ENCODE assay signal across 13 mouse cellular contexts in genomic region chr11:109717448-109717847, GRCm38 (mm10). TPM values are rescaled to one million over a fixed set of nuclear protein-coding genes. Genes with fewer than 3 reads are reported as not detected.
DNase-seq lines count a peak whose midpoint lies in the region; ATAC-seq lines count a peak whose summit lies in the region.
"Had no signal": no experiment of that assay in that cellular context is flagged by ENCODE, and none has a peak within 500 bp of the region (broad histone marks: within the 10 kb centered on the region; RNA-seq: fewer than 3 reads in every experiment).

No protein-coding gene starts in this region.

- H3K36me3 ChIP-seq in limb, embryonic 15.5 days, result no peaks in the 10 kb centered on the region
- no peaks in the 10 kb centered on the region for H3K36me3 ChIP-seq in limb, embryonic 10.5 days
- H3K36me3 ChIP-seq: G1E; midbrain, embryonic 10.5 days had no signal

- H3K4me1 ChIP-seq in limb, embryonic 15.5 days, result peaks cover 55% of the 10 kb centered on the region
- peaks cover 79% of the 10 kb centered on the region for H3K4me1 ChIP-seq in limb, embryonic 10.5 days

- no peak for ATAC-seq in limb, embryonic 15.5 days (ENCODE audit: insufficient number of reproducible peaks, low FRiP score, low TSS enrichment, low read depth)

- H3K9me3 ChIP-seq in limb, embryonic 15.5 days, result no peaks in the 10 kb centered on the region
- no peaks in the 10 kb centered on the region for H3K9me3 ChIP-seq in limb, embryonic 10.5 days (replicated peaks)
- H3K9me3 ChIP-seq: midbrain, embryonic 10.5 days had no signal

- peaks cover 23% of the 10 kb centered on the region for H3K27me3 ChIP-seq in limb, embryonic 15.5 days
- peaks cover 31% of the 10 kb centered on the region for H3K27me3 ChIP-seq in limb, embryonic 10.5 days (ENCODE audit: low read depth, poor library complexity, severe bottlenecking)

- DNase-seq in frontal cortex, postnatal 36 days (ENCODE audit: low spot score in 2 of 2), result peak; percentile 56 to 81
- DNase-seq in frontal cortex, postnatal 25 days (ENCODE audit: low spot score in 2 of 2), result no peak
- no peak for DNase-seq in limb, embryonic 10.5 days (ENCODE audit: low spot score)
- peak; percentile 54 to 69 for DNase-seq in left cerebral cortex, adult 18-20 months (ENCODE audit: low spot score in 2 of 2)
- peak; percentile 60 for DNase-seq in right cerebral cortex, postnatal 25 days
- no peak for DNase-seq in testis, postnatal 14 days (ENCODE audit: low spot score)
- DNase-seq: adrenal gland, postnatal 36 days; gastrocnemius, postnatal 25 days; lung, adult 18-20 months had no signal

- H3K4me2 ChIP-seq in limb, embryonic 15.5 days, result 0 out of 2 replicates have a peak overlapping the region, but pooled peaks have one; percentile 7

- no peak overlapping the region for H3K4me3 ChIP-seq in limb, embryonic 15.5 days
- no peak overlapping the region for H3K4me3 ChIP-seq in limb, embryonic 10.5 days
- H3K4me3 ChIP-seq: erythroblast, embryonic 14.5 days; midbrain, embryonic 10.5 days had no signal

- 0 out of 2 replicates have a peak overlapping the region, but pooled peaks have one; percentile 33 for H3K27ac ChIP-seq in limb, embryonic 15.5 days
- no peak overlapping the region for H3K27ac ChIP-seq in limb, embryonic 10.5 days
- H3K27ac ChIP-seq: midbrain, embryonic 10.5 days had no signal

- WGBS in limb, embryonic 15.5 days, result 81% methylated on average over 5 of the region's 5 CpGs
- 94% methylated on average over 5 of the region's 5 CpGs for WGBS in limb, embryonic 10.5 days

- no peak overlapping the region for H3K9ac ChIP-seq in limb, embryonic 15.5 days

RNA-seq across cellular contexts. Expression of gene Fam20a, which starts 4.6 kb away (rescaled TPM):
- 7.2 and 8.2 TPM in 2 replicates for polyA plus RNA-seq in limb, embryonic 15.5 days (2015; fragmentation: Nextera tagmentation; extraction: Ambion mirVana)
- 0.13 and 0.25 TPM in 2 replicates for polyA plus RNA-seq in limb, embryonic 10.5 days (2016; fragmentation: Nextera tagmentation; extraction: Ambion mirVana)
- total RNA-seq in left cerebral cortex, adult 18-20 months (2021), result 10 to 100 TPM; 10.6 to 12.2 TPM
- polyA plus RNA-seq: erythroblast, embryonic 14.5 days; G1E had no signal

Comparison
In these comparisons a context has a peak if more than half of its experiments do, and no peak if none do; other contexts are left out.
1. DNase-seq: peak in frontal cortex, postnatal 36 days (2 of 2), left cerebral cortex, adult 18-20 months (2 of 2) and right cerebral cortex, postnatal 25 days (single experiment); none in frontal cortex, postnatal 25 days (0 of 2), limb, embryonic 10.5 days (single experiment) and testis, postnatal 14 days (single experiment).